Mouse (Mus musculus) olfactory bulb, adult 2 months (tissue): Measurements from ENCODE around the gene Fam136a.

Experiments
- CTCF ChIP-seq: fragments of 200-500 bp; IDR thresholded peaks from 2 replicates; pipeline ENCODE4 v1.5.1; 2012; ENCODE audit warnings: low read depth, mild to moderate bottlenecking, low read length, moderate library complexity; ENCODE audit not compliant: insufficient read depth
- POLR2A ChIP-seq: fragments of 200-500 bp; IDR thresholded peaks from 2 replicates; pipeline ENCODE4 v1.6.1; 2012; ENCODE audit warnings: mild to moderate bottlenecking, low read depth, low read length, moderate library complexity; ENCODE audit not compliant: insufficient read depth

DNA sequence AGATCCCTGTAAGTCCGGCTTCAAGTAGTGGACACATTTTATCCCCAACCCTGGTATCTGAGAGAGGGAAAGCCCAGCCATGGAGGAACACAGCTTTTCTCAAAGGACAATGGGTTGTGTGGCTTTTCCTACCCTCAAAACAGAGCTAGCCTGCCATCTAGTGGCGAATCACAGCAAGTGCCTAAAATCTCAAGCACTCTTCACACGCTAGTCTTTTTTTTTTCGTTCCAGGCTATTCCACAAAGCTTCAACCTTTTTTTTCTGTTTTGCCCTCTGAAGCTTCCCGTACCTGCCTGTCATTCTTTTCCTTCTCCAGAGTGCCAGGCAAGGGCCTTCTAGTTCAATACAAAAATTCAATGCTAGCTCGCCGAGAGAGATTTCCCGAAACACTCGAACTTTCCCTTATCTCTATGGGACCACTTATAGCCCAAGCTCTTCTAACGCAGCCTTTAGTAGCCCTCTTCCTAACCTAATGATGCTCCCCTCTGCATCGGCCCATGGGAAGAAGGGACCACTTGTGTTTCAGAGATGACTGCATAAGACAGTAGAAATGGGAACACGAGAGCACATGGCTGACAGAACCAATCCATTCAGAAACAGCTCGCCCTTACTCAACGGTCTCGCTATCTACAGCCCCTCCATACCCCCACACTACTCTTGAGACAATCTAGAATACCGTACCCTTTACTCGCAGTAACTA lies 854 bp upstream of the Fam136a start:
- TF ChIP-seq CTCF: no peak
- TF ChIP-seq POLR2A: no peak
